Mouse (Mus musculus): ENCODE measurements around the gene Nr2c1. TPM values are rescaled to one million over a fixed set of nuclear protein-coding genes. Genes with fewer than 3 reads are reported as not detected.

The Nr2c1 gene
- polyA plus RNA-seq, 1 experiment from 2014 or later: 11.9 TPM

DNA sequence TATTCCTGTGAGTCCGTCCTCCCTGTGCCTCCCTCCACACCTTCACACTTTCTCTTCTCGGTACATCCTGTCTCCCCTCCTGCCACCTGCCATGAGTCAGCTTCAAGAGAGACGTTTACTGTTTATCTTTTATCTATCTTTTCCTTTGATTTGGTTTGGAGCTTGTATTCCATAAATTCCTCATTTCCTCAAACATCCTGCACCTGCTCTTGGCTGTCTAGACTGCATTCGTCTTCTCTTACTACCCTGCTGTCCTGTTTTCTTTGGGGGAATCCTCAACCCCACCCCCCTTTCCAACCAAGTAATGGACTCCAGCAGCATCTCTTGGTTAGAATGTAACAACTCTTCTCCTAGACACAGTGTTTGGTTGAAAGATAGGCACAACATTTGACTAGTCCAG, 87.4 kb downstream of the Nr2c1 start:
- WGBS: 75% methylated on average over 4 of the region's 4 CpGs
- no peaks in the 10 kb centered on the region for H3K36me3 ChIP-seq (replicated peaks)
- no peak overlapping the region for H3K27ac ChIP-seq
- no peaks in the 10 kb centered on the region for H3K9me3 ChIP-seq
- peaks cover 10% of the 10 kb centered on the region for H3K4me1 ChIP-seq
- H3K4me2 ChIP-seq: no peak overlapping the region
- H3K4me3 ChIP-seq (replicated peaks): no peak overlapping the region
- H3K9ac ChIP-seq: no peak overlapping the region
- peaks cover 3% of the 10 kb centered on the region for H3K27me3 ChIP-seq
- no peak for ATAC-seq (ENCODE audit: low FRiP score)

- no peak for ATAC-seq (ENCODE audit: low FRiP score)
- H3K9ac ChIP-seq: no peak overlapping the region
- H3K36me3 ChIP-seq (replicated peaks): no peaks in the 10 kb centered on the region
Observed at GRCm38 (mm10) chr10:94241346-94241745, 93.5 kb downstream of the Nr2c1 start.

More at GRCm38 (mm10) chr10:94241346-94241745, 93.5 kb downstream of the Nr2c1 start:
- Histone ChIP-seq H3K4me2 (no peak overlapping the region), H3K27me3 (no peaks in the 10 kb centered on the region), H3K9me3 (no peaks in the 10 kb centered on the region), H3K4me1 (no peaks in the 10 kb centered on the region), H3K27ac (no peak overlapping the region), H3K4me3 (replicated peaks) (no peak overlapping the region)
- WGBS: 41% methylated on average over 2 of the region's 2 CpGs

Other genes with a start within 250 kb of the Nr2c1 start
- 53.3 and 60.3 TPM in 2 replicates for gene Vezt, start 112.2 kb upstream of the Nr2c1 start, polyA plus RNA-seq (2016; fragmentation: Nextera tagmentation; extraction: Ambion mirVana)
- gene Fgd6, start 112.0 kb upstream of the Nr2c1 start, polyA plus RNA-seq (2016; fragmentation: Nextera tagmentation; extraction: Ambion mirVana): 3.2 and 3.3 TPM in 2 replicates
- 445 and 465 TPM in 2 replicates for gene Ndufa12, start 50.7 kb downstream of the Nr2c1 start, polyA plus RNA-seq (2016; fragmentation: Nextera tagmentation; extraction: Ambion mirVana)
- gene Gm4792, start 150.7 kb downstream of the Nr2c1 start, polyA plus RNA-seq (2016; fragmentation: Nextera tagmentation; extraction: Ambion mirVana): not detected in 2 replicates
- gene Tmcc3, start 163.9 kb downstream of the Nr2c1 start, polyA plus RNA-seq (2016; fragmentation: Nextera tagmentation; extraction: Ambion mirVana): 5.2 and 5.3 TPM in 2 replicates

Data from forebrain, embryonic 12.5 days (tissue).